Mouse (Mus musculus) CD8-positive naive resting alpha-beta T cell, adult 2 months (primary cell): ENCODE measurements around the gene Mmp25.

Source experiments
- DNase-seq, 2 experiments: peaks; one replicate each; pipeline ENCODE4 v3.0.0; 2022; ENCODE audit warnings: low read depth in 2 of 2, low spot score in 2 of 2

Gene Mmp25

DNA sequence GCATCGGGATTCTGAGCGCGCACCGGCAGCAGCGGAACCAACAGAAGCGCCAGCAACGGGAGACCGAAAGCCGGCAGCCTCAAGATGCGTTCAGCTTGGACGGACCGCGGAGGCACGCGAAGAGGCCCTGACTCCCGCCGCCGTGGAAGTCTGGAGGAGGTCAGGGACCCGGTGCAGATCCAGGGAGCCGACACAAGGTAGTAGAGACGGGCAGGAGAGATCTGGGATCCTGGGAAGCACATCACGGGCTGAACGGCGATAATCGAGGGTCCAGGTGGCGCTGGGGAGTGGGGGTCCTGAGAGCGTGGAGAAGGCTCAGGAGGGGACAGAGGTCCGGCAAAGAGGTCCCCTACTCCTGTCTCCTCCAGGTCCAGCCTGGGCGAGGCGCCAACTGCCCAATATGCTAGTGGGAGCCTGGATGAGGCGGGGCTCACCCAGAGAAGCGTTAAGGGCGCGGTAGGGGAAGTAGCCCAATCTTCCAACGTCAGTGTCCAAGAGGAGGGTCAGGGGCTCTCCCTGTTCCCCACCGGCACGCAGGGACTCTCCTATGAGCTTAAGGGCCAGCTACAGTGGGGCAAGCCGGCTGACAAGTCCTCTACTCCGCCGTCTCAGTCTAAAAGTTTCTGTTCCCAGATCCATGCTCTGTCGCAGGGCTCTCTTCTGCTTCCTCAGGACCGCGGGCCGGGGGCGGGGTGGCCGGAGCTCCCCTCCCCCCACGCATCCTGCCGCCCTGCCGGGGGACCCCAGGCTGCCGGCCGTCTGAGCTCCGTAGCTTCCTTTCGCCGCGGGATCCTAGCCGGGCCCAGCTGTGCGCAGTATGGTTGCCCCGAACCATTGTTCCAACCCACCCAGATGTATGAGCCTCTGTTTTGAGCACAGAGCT lies at the start of gene Mmp25:
Mmp25 (minus strand) TSS at position 665 of the 883 bp plus-strand sequence.
- DNase-seq: no peak

GRCm38 (mm10) chr17:23694491-23694890 lies 49.4 kb upstream of the Mmp25 start:
- DNase-seq: no peak

- DNase-seq: no peak
Observed at GRCm38 (mm10) chr17:23683856-23684672, 39.0 kb upstream of the Mmp25 start, which contains the start of gene Cldn9. Gene Cldn9 (minus strand): TSS chr17:23684026.

DNA sequence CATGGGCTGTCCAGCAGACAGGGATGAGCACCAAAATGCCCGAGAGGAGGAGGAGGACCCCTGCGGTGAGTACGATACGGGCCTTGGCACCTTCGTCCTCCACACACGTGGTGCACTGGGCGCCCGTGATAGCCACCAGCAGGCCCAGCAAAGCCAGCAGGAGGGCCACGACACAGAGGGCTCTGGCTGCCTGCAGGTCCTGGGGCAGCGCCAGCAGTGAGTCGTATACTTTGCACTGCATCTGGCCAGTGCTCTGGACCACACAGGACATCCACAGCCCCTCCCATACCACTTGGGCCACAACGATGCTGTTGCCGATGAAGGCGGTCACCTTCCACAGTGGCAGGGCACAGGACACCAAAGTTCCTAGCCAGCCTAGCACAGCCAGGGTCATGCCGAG lies 38.1 kb upstream of the Mmp25 start:
- DNase-seq: no peak

- no peak for DNase-seq
Observed at GRCm38 (mm10) chr17:23682530-23682929, 37.5 kb upstream of the Mmp25 start.

- DNase-seq: no peak
Observed at GRCm38 (mm10) chr17:23682092-23682491, 37.0 kb upstream of the Mmp25 start.

- DNase-seq: no peak
Observed at GRCm38 (mm10) chr17:23681086-23681485, 36.0 kb upstream of the Mmp25 start.

DNA sequence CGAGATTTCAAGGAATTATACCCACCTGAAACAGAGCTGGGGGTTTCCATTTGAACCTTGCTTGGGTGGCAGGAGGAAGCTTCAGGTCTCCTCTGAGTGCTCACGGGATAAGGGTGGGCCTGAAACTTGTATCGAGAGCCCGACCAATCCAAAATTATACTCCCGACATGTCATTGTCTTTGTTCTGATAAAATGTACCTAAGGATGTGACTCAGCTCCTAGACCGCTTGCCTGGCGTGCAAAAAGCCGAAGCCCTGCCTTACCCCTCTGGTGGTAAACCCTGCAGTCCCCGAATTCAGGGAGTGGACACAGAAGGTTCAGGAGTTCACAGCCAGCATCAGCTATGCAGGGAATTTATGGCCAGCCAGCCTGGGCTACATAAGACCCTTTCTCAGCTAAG lies 35.3 kb upstream of the Mmp25 start:
- DNase-seq: no peak

GRCm38 (mm10) chr17:23679127-23679835 lies 34.2 kb upstream of the Mmp25 start, which contains the start of gene Cldn6:
Gene Cldn6 (plus strand): TSS chr17:23679249.
- DNase-seq: no peak

DNA sequence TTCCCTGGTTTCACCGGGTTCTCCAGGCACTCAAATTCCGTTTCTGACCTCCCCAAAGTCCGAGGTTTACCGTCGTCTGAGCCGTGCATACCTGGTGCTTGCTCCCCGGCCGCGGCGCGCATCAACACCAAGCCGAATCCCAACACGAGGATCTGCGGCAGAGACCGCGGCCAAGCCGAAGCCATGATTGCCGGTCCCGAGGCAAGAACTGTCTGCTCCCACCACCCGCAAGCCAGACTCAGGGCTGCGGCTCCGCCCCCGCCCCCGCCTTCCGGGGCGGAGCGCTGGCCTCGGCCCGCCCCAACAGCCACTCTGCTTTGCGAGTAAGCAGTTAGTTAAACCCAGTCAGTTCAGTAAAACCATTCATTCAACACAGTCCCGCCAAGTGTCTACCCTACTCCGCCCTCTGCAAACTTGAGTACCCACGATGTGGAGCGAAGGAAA lies 32.2 kb upstream of the Mmp25 start, which contains the start of gene Tnfrsf12a:
Tnfrsf12a (minus strand) TSS at position 233 of the 444 bp plus-strand sequence.
- DNase-seq: peak; percentile 81 to 86

GRCm38 (mm10) chr17:23676473-23677031 lies 31.5 kb upstream of the Mmp25 start:
- peak in 1 of 2 experiments; percentile 26 for DNase-seq

DNA sequence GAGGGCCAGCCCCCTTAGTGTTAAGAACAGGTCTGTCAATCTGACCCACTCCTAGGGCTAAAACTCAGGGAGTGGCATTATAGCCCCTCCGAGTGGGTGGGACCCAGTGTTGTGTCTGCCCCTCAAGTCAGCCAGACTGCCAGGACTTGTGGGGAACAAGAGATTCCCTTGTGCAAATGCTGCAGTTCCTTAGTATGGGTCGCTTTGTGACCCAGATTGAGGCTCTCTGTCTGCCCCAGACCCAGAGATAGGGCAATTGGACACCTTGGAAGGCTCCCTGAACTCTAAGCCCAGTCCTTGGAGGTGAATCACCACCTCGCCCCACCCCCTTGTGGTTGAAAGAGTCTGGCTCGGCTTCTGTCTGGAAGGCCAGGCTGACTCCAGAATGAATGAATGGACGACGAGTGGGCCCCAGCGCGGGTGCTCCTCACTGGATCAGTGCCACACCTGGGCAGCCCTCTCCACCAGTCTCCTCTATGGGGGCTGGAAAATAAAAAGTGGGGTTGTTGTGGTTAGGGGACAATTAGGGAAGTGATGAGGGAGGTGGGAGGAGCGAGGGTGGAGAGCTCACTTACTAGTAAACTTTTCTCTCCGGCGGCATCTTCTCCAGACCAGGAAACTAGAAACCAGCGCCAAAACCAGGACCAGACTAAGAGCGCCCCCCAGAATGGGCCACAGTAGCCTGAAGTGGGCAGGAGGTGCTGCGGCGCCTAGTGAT lies 30.6 kb upstream of the Mmp25 start:
- no peak for DNase-seq

DNA sequence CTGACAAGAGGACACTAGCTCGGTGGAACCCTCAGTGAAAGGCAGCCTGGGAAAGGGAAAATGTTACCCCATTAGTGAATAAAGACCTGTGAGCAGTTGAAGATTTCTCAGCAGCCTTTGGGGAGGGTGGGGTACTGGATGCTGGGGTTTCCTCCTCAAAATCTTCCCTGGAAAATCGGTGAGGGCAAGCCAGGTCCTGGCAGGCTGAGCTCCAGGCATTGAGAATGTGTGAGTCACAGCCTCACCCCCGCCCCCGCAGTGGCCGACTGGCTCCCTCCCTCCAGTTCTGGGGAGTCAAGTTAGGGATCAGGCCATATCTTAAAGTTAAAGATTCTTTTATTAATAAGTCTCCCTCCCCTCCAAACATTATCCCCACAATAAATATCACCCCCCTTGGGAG lies 30.1 kb upstream of the Mmp25 start:
- DNase-seq: no peak

DNA sequence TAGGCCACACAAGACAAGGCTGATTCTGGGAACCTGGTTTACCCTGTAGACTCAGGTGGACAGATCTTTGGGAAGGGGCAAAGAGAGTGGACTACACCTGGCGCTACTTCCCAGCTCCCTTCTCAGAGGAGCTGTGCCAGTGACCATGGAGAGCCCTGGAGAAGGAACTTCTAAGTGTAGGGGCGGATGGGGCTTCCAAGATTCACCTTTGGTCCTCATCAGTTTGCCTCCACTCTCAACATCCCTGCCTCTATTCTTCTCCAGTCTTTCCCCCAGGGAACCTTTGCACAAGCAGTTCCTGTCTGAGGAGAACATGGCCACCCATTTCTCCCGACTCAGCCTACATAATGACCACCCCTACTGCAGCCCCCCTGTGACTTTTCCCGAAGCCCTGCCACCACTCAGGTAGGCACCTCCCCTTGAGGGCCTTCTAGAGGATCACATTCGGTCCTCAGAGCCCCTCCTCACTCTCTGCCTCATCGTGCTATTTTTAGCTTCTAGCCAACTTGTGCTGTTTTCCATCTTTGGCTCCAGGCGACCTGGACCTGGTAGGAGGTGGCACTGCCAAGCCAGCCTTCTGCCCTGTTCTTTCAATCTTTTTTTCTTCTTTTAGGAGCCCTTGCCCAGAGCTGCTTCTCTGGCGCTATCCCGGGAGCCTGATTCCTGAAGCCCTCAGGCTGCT lies 29.3 kb upstream of the Mmp25 start:
- no peak for DNase-seq

- peak; percentile 79 to 89 for DNase-seq
Observed at GRCm38 (mm10) chr17:23673424-23674073, 28.5 kb upstream of the Mmp25 start, which contains the start of the genes Hcfc1r1 and Thoc6. Gene Hcfc1r1 (plus strand): TSS chr17:23673596. Gene Thoc6 (minus strand): TSS chr17:23673882.

GRCm38 (mm10) chr17:23672761-23673160 lies 27.7 kb upstream of the Mmp25 start:
- no peak for DNase-seq

GRCm38 (mm10) chr17:23671519-23671918 lies 26.4 kb upstream of the Mmp25 start:
- no peak for DNase-seq

- no peak for DNase-seq
Observed at GRCm38 (mm10) chr17:23670516-23671074, 25.5 kb upstream of the Mmp25 start.

DNA sequence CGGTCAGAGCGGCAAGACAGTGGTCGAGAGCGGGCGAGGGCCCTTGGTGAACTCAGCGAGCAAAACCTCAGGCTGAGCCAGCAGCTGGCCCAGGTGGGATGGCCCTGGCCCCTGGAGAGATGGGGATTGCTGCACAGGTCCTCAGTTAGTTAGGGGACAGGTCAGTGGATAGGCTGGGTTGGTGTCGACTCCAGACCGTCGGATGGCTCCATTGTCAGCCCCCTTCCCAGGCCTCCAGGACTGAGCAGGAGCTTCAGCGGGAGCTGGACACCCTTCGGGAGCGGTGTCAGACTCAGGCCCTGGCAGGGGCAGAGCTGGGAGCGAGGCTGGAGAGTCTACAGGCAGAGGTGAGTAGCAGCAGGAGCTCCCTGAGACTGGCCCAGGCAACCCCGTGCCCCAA lies 20.4 kb upstream of the Mmp25 start:
- DNase-seq: no peak
